In the genomic region with DNA sequence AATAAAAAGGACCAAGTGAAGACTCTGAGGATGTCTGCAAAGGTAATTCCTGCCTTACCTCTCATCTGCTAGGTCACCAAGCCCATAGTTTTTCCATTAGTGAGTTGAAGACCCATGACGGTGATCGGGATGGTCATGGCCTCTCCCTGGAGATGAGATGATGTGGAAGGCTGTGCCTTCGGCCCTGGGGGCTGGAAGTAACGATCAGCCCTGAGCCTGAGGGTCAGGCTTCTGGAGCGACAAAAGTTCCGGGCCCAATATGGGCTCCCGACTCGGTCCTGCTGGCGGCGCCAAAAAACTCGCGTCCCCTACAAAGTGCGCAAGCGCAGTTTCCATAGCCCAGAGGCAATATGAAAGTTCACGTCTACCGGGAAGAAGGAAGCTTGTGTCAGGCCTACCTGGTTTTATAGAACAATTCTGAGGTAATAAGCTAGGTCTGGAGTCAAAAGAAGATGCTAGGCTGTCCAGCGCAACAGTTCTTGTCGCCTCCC, we compare ENCODE assay signal across 18 mouse cellular contexts. TPM values are rescaled to one million over a fixed set of nuclear protein-coding genes. Genes with fewer than 3 reads are reported as not detected.
DNase-seq lines count a peak whose midpoint lies in the region; ATAC-seq lines count a peak whose summit lies in the region.
"Had no signal": no experiment of that assay in that cellular context is flagged by ENCODE, and none has a peak within 500 bp of the region (broad histone marks: within the 10 kb centered on the region; RNA-seq: fewer than 3 reads in every experiment).

A gene (minus strand): TSS at position 238 of the 491 bp plus-strand sequence.

- H3K27ac ChIP-seq in neural tube, embryonic 12.5 days = no peak within 1 kb of the TSS
- H3K27ac ChIP-seq: intestine, embryonic 15.5 days; macrophage; stomach, embryonic 15.5 days had no signal

- H3K36me3 ChIP-seq in neural tube, embryonic 12.5 days = no peaks in the 10 kb centered on the region
- H3K36me3 ChIP-seq: intestine, embryonic 15.5 days; stomach, embryonic 15.5 days had no signal

- H3K9me3 ChIP-seq in neural tube, embryonic 12.5 days = no peaks in the 10 kb centered on the region
- H3K9me3 ChIP-seq: intestine, embryonic 15.5 days; stomach, embryonic 15.5 days had no signal

- no peaks in the 10 kb centered on the region for H3K4me1 ChIP-seq in neural tube, embryonic 12.5 days
- H3K4me1 ChIP-seq: intestine, embryonic 15.5 days; stomach, embryonic 15.5 days had no signal

- H3K9ac ChIP-seq in neural tube, embryonic 12.5 days = no peak within 1 kb of the TSS
- H3K9ac ChIP-seq: intestine, embryonic 15.5 days; stomach, embryonic 15.5 days had no signal

- no peak within 1 kb of the TSS for H3K4me2 ChIP-seq in neural tube, embryonic 12.5 days (replicated peaks)
- H3K4me2 ChIP-seq: intestine, embryonic 15.5 days; stomach, embryonic 15.5 days had no signal

- no peaks in the 10 kb centered on the region for H3K27me3 ChIP-seq in neural tube, embryonic 12.5 days (replicated peaks)
- H3K27me3 ChIP-seq: intestine, embryonic 15.5 days; stomach, embryonic 15.5 days had no signal

- ATAC-seq in neural tube, embryonic 12.5 days (ENCODE audit: low FRiP score, low read depth) = no peak
- ATAC-seq: intestine, embryonic 15.5 days had no signal

- 91% methylated on average over 18 of the region's 18 CpGs for WGBS in neural tube, embryonic 12.5 days

- intact Hi-C loops in heart, postnatal 25 days (cut with DNase I) = no loop called here
- intact Hi-C loops in left cerebral cortex, postnatal 25 days (cut with DNase I) = no loop called here
- intact Hi-C loops in gastrocnemius, postnatal 36 days (cut with DNase I) = loop anchor here (5.0 kb wide), 1 partner anchor 51 kb away; no protein-coding TSS in a partner anchor

- H3K4me3 ChIP-seq in neural tube, embryonic 12.5 days = no peak within 1 kb of the TSS
- H3K4me3 ChIP-seq: intestine, embryonic 15.5 days; myocyte; stomach, embryonic 15.5 days had no signal

- DNase-seq in heart, adult 11 months = peak; percentile 87
- no peak for DNase-seq in heart, postnatal 25 days (ENCODE audit: low spot score)
- no peak for DNase-seq in neural tube, embryonic 10.5 days (ENCODE audit: extremely low spot score, low spot score)
- no peak for DNase-seq in left cerebral cortex, postnatal 25 days (ENCODE audit: low spot score in 2 of 2)
- peak; percentile 78 for DNase-seq in testis, postnatal 14 days (ENCODE audit: low spot score)
- no peak for DNase-seq in gastrocnemius, postnatal 36 days
- no peak for DNase-seq in cerebellum, adult 11-12 months
- DNase-seq: adrenal gland, adult 8-10 months; cerebellum, postnatal 25 days; heart, adult 18-20 months; kidney, postnatal 14 days; liver; lung, adult 2 months had no signal

RNA-seq across cellular contexts. Expression of the gene that starts here (rescaled TPM):
- total RNA-seq in heart, postnatal 25 days (2021) = not detected
- polyA plus RNA-seq in neural tube, embryonic 12.5 days (2016; fragmentation: Nextera tagmentation; extraction: Ambion mirVana) = 16.2 and 18.8 TPM in 2 replicates
- total RNA-seq in left cerebral cortex, postnatal 25 days (2021) = 100 to 1,000 TPM; 163 to 170 TPM
- total RNA-seq in gastrocnemius, postnatal 36 days (2021) = not detected
- total RNA-seq: heart, adult 18-20 months had no signal
- polyA plus RNA-seq: lung, adult 2 months; macrophage had no signal

Comparison
In these comparisons a context has a peak if more than half of its experiments do, and no peak if none do; other contexts are left out.
1. RNA of the gene that starts here (total RNA-seq): 163 to 170 TPM in left cerebral cortex, postnatal 25 days; not detected in gastrocnemius, postnatal 36 days and not detected in heart, postnatal 25 days; every median in the first group is over 100 times any median in the second.
2. DNase-seq: peak in heart, adult 11 months (single experiment) and testis, postnatal 14 days (single experiment); none in heart, postnatal 25 days (single experiment), neural tube, embryonic 10.5 days (single experiment), left cerebral cortex, postnatal 25 days (0 of 2), gastrocnemius, postnatal 36 days (0 of 2) and cerebellum, adult 11-12 months (single experiment).